Mouse (Mus musculus) hindbrain, embryonic 15.5 days (tissue): ENCODE measurements at regions not wholly inside any gene's neighbourhood (a gene's known extent, or its start where the extent isn't known, plus 50 kb on each side); places are given as distances from the start of the nearest gene placed in this dataset.
A peak's percentile ranks its signal among the peaks of the same experiment; 100 is the strongest.

Experiments
- ATAC-seq: fragments of 200-750 bp; cut with Nextera tagmentation; 2 replicates; pipeline ENCODE4 v1.8.0; 2017; ENCODE audit warnings: low read depth, moderate number of reproducible peaks, moderate TSS enrichment; ENCODE audit not compliant: low FRiP score
- H3K27ac ChIP-seq: fragments of 300-500 bp; sonication (generic); replicated peaks from 2 replicates; pipeline ENCODE4 v1.5.1; 2015; ENCODE audit warnings: mild to moderate bottlenecking, inconsistent platforms
- H3K27me3 ChIP-seq: fragments of 300-500 bp; sonication (generic); 2 replicates; pipeline ENCODE4 v1.6.1; 2015; ENCODE audit warnings: control low read depth, inconsistent platforms
- H3K36me3 ChIP-seq: fragments of 300-500 bp; sonication (generic); 2 replicates; pipeline ENCODE4 v1.6.1; 2015; ENCODE audit warnings: control low read depth, inconsistent platforms
- H3K4me1 ChIP-seq: fragments of 300-500 bp; sonication (generic); replicated peaks from 2 replicates; pipeline ENCODE4 v1.6.1; 2015; ENCODE audit warnings: control low read depth, inconsistent platforms
- H3K4me2 ChIP-seq: fragments of 300-500 bp; sonication (generic); 2 replicates; pipeline ENCODE4 v1.6.1; 2015; ENCODE audit warnings: moderate library complexity, mild to moderate bottlenecking, inconsistent platforms
- H3K4me3 ChIP-seq: fragments of 300-500 bp; sonication (generic); 2 replicates; pipeline ENCODE4 v1.5.1; 2015; ENCODE audit warnings: mild to moderate bottlenecking, inconsistent platforms
- H3K9ac ChIP-seq: fragments of 300-500 bp; sonication (generic); 2 replicates; pipeline ENCODE4 v1.6.1; 2015; ENCODE audit warnings: inconsistent platforms
- H3K9me3 ChIP-seq: fragments of 300-500 bp; sonication (generic); 2 replicates; pipeline ENCODE4 v1.6.1; 2016; ENCODE audit warnings: control low read depth, inconsistent platforms
- WGBS: fragments of 180-500 bp; shearing (Covaris S2); methylation state at CpG from one replicate; pipeline ENCODE4 v1.1.7; 2015; 5-methylcytosine and 5-hydroxymethylcytosine counted together

- Histone ChIP-seq H3K36me3 (no peaks in the 10 kb centered on the region), H3K4me1 (peaks cover 5% of the 10 kb centered on the region), H3K9me3 (no peaks in the 10 kb centered on the region), H3K27me3 (peaks cover 4% of the 10 kb centered on the region; the same call in 1 of the 2 replicates), H3K4me2 (no peak overlapping the region), H3K9ac (no peak overlapping the region), H3K4me3 (no peak overlapping the region), H3K27ac (no peak overlapping the region)
- ATAC-seq = no peak
- 77% methylated on average over 8 of the region's 8 CpGs for WGBS
Observed at GRCm38 (mm10) chr13:59892961-59893360, 70.0 kb upstream of the Tut7 start.

GRCm38 (mm10) chr13:59892340-59892739, 69.4 kb upstream of the Tut7 start:
- WGBS = 37% methylated on average over 9 of the region's 9 CpGs
- Histone ChIP-seq H3K4me1 (peaks cover 5% of the 10 kb centered on the region), H3K4me3 (no peak overlapping the region), H3K27ac (no peak overlapping the region), H3K27me3 (peaks cover 4% of the 10 kb centered on the region; the same call in 1 of the 2 replicates), H3K4me2 (no peak overlapping the region), H3K9me3 (no peaks in the 10 kb centered on the region), H3K36me3 (no peaks in the 10 kb centered on the region), H3K9ac (no peak overlapping the region)
- no peak for ATAC-seq

- 56% methylated on average over 8 of the region's 8 CpGs for WGBS
Observed at GRCm38 (mm10) chr13:59891737-59892136, 68.8 kb upstream of the Tut7 start.

GRCm38 (mm10) chr13:59889468-59890117, 66.6 kb upstream of the Tut7 start:
- Histone ChIP-seq H3K27me3 (peaks cover 4% of the 10 kb centered on the region; the same call in 1 of the 2 replicates), H3K4me2 (no peak overlapping the region), H3K4me1 (peaks cover 5% of the 10 kb centered on the region), H3K4me3 (no peak overlapping the region), H3K27ac (no peak overlapping the region), H3K36me3 (no peaks in the 10 kb centered on the region), H3K9ac (no peak overlapping the region), H3K9me3 (no peaks in the 10 kb centered on the region)
- ATAC-seq = peak; percentile 77
- WGBS = 18% methylated on average over 10 of the region's 10 CpGs

More at GRCm38 (mm10) chr13:59891737-59892136, 68.8 kb upstream of the Tut7 start:
- Histone ChIP-seq H3K9me3 (no peaks in the 10 kb centered on the region), H3K27ac (no peak overlapping the region), H3K4me2 (no peak overlapping the region), H3K27me3 (peaks cover 4% of the 10 kb centered on the region; the same call in 1 of the 2 replicates), H3K36me3 (no peaks in the 10 kb centered on the region), H3K4me1 (peaks cover 5% of the 10 kb centered on the region), H3K4me3 (no peak overlapping the region), H3K9ac (no peak overlapping the region)
- no peak for ATAC-seq

- no peak overlapping the region for H3K9ac ChIP-seq
- no peak overlapping the region for H3K27ac ChIP-seq
- peaks cover 4% of the 10 kb centered on the region; the same call in 1 of the 2 replicates for H3K27me3 ChIP-seq
- H3K4me3 ChIP-seq = no peak overlapping the region
- H3K36me3 ChIP-seq = no peaks in the 10 kb centered on the region
- no peaks in the 10 kb centered on the region for H3K9me3 ChIP-seq
- no peak overlapping the region for H3K4me2 ChIP-seq
- ATAC-seq = no peak
- peaks cover 5% of the 10 kb centered on the region for H3K4me1 ChIP-seq
Observed at GRCm38 (mm10) chr13:59888038-59889016, 65.4 kb upstream of the Tut7 start.

GRCm38 (mm10) chr13:59887306-59887705, 64.4 kb upstream of the Tut7 start:
- Histone ChIP-seq H3K27ac (no peak overlapping the region), H3K36me3 (no peaks in the 10 kb centered on the region), H3K9me3 (no peaks in the 10 kb centered on the region), H3K27me3 (peaks cover 4% of the 10 kb centered on the region; the same call in 1 of the 2 replicates), H3K4me1 (peaks cover 8% of the 10 kb centered on the region), H3K9ac (no peak overlapping the region), H3K4me2 (no peak overlapping the region), H3K4me3 (no peak overlapping the region)
- 72% methylated on average over 4 of the region's 4 CpGs for WGBS
- ATAC-seq = no peak

- Histone ChIP-seq H3K4me3 (no peak overlapping the region), H3K27ac (no peak overlapping the region), H3K4me1 (peaks cover 15% of the 10 kb centered on the region), H3K27me3 (peaks cover 4% of the 10 kb centered on the region; the same call in 1 of the 2 replicates), H3K9ac (no peak overlapping the region), H3K4me2 (no peak overlapping the region), H3K36me3 (no peaks in the 10 kb centered on the region), H3K9me3 (no peaks in the 10 kb centered on the region)
- WGBS = 53% methylated on average over 3 of the region's 3 CpGs
- ATAC-seq = no peak
Observed at GRCm38 (mm10) chr13:59886572-59886971, 63.6 kb upstream of the Tut7 start.

GRCm38 (mm10) chr13:59881989-59882784, 59.2 kb upstream of the Tut7 start:
- WGBS = 30% methylated on average over 14 of the region's 19 CpGs
- H3K27me3 ChIP-seq = no peaks in the 10 kb centered on the region
- no peaks in the 10 kb centered on the region for H3K9me3 ChIP-seq
- no peaks in the 10 kb centered on the region for H3K36me3 ChIP-seq
- H3K4me1 ChIP-seq = peaks cover 14% of the 10 kb centered on the region
- ATAC-seq = peak; percentile 58
- no peak overlapping the region for H3K9ac ChIP-seq
- peak overlapping the region; percentile 61 for H3K27ac ChIP-seq
- peak overlapping the region; percentile 41 for H3K4me2 ChIP-seq
- H3K4me3 ChIP-seq = 0 out of 2 replicates have a peak overlapping the region, but pooled peaks have one; percentile 4

GRCm38 (mm10) chr13:59880055-59880454, 57.1 kb upstream of the Tut7 start:
- ATAC-seq = no peak
- H3K9me3 ChIP-seq = no peaks in the 10 kb centered on the region
- no peak overlapping the region for H3K4me2 ChIP-seq
- H3K9ac ChIP-seq = no peak overlapping the region
- no peak overlapping the region for H3K27ac ChIP-seq
- H3K4me3 ChIP-seq = no peak overlapping the region
- H3K4me1 ChIP-seq = peaks cover 14% of the 10 kb centered on the region
- H3K27me3 ChIP-seq = no peaks in the 10 kb centered on the region
- 71% methylated on average over 3 of the region's 3 CpGs for WGBS
- no peaks in the 10 kb centered on the region for H3K36me3 ChIP-seq

- H3K27me3 ChIP-seq = no peaks in the 10 kb centered on the region
- H3K9ac ChIP-seq = no peak overlapping the region
- H3K36me3 ChIP-seq = no peaks in the 10 kb centered on the region
- no peak for ATAC-seq
- 47% methylated on average over 2 of the region's 2 CpGs for WGBS
- 0 out of 2 replicates have a peak, but pooled peaks cover 5% of the 10 kb centered on the region for H3K4me1 ChIP-seq
- H3K9me3 ChIP-seq = no peaks in the 10 kb centered on the region
- no peak overlapping the region for H3K4me2 ChIP-seq
- no peak overlapping the region for H3K27ac ChIP-seq
- no peak overlapping the region for H3K4me3 ChIP-seq
Observed at GRCm38 (mm10) chr13:59875637-59876036, 52.7 kb upstream of the Tut7 start.

GRCm38 (mm10) chr13:59874137-59874931, 51.4 kb upstream of the Tut7 start:
- H3K9ac ChIP-seq = no peak overlapping the region
- H3K27me3 ChIP-seq = no peaks in the 10 kb centered on the region
- no peak overlapping the region for H3K4me3 ChIP-seq
- 69% methylated on average over 7 of the region's 7 CpGs for WGBS
- H3K4me1 ChIP-seq = 0 out of 2 replicates have a peak, but pooled peaks cover 5% of the 10 kb centered on the region
- no peak for ATAC-seq
- H3K4me2 ChIP-seq = no peak overlapping the region
- no peaks in the 10 kb centered on the region for H3K36me3 ChIP-seq
- no peak overlapping the region for H3K27ac ChIP-seq
- H3K9me3 ChIP-seq = no peaks in the 10 kb centered on the region
